Mouse (Mus musculus): ENCODE results near the gene Aacs.

GRCm38 (mm10) chr5:125503628-125504027, 28.0 kb downstream of the Aacs start:
- no peak for TF ChIP-seq CTCF (IDR thresholded peaks at IDR 0.05; ENCODE audit: extremely low read depth, insufficient read length, insufficient replicate concordance, low read depth, low read length)
- no peak for TF ChIP-seq POLR2A (IDR thresholded peaks at IDR 0.05; ENCODE audit: low read depth, low read length)
